Mouse (Mus musculus): ENCODE data around the gene Mier3.
"Not testable (repeated sequence)": the region's sequence is repeated elsewhere in the genome, so short reads cannot be mapped to it uniquely, and the experiment has no call there.

Gene Mier3

GRCm38 (mm10) chr13:111703396-111703795 is 22.6 kb downstream of the Mier3 start:
- no peak for DNase-seq (ENCODE audit: extremely low spot score)

- DNase-seq (ENCODE audit: extremely low spot score): not testable (repeated sequence)
These were observed 23.2 kb downstream of the Mier3 start for GRCm38 (mm10) chr13:111703952-111704351.

- no peak for DNase-seq (ENCODE audit: extremely low spot score)
These were observed 29.8 kb downstream of the Mier3 start for GRCm38 (mm10) chr13:111710531-111710930.

GRCm38 (mm10) chr13:111719726-111720125 is 38.9 kb downstream of the Mier3 start:
- no peak for DNase-seq (ENCODE audit: extremely low spot score)

- no peak for DNase-seq (ENCODE audit: extremely low spot score)
These were observed 44.0 kb downstream of the Mier3 start for GRCm38 (mm10) chr13:111724811-111725164.

- DNase-seq (ENCODE audit: extremely low spot score): peak; percentile 100
These were observed 44.6 kb downstream of the Mier3 start for GRCm38 (mm10) chr13:111725165-111726077.

GRCm38 (mm10) chr13:111726898-111727297 is 46.1 kb downstream of the Mier3 start:
- no peak for DNase-seq (ENCODE audit: extremely low spot score)

- no peak for DNase-seq (ENCODE audit: extremely low spot score)
These were observed 60.6 kb downstream of the Mier3 start for GRCm38 (mm10) chr13:111741204-111741990.

- peak; percentile 65 for DNase-seq (ENCODE audit: extremely low spot score)
These were observed 61.3 kb downstream of the Mier3 start for GRCm38 (mm10) chr13:111741991-111742615.

- DNase-seq (ENCODE audit: extremely low spot score): no peak
These were observed 63.6 kb downstream of the Mier3 start for GRCm38 (mm10) chr13:111744233-111745000.

- DNase-seq (ENCODE audit: extremely low spot score): no peak
These were observed 64.4 kb downstream of the Mier3 start for GRCm38 (mm10) chr13:111745216-111745615.

GRCm38 (mm10) chr13:111746831-111747230 is 66.1 kb downstream of the Mier3 start:
- no peak for DNase-seq (ENCODE audit: extremely low spot score)

- no peak for DNase-seq (ENCODE audit: extremely low spot score)
These were observed 67.7 kb downstream of the Mier3 start for GRCm38 (mm10) chr13:111748301-111749062.

GRCm38 (mm10) chr13:111753321-111753720 is 72.5 kb downstream of the Mier3 start:
- DNase-seq (ENCODE audit: extremely low spot score): no peak

- DNase-seq (ENCODE audit: extremely low spot score): no peak
These were observed 74.6 kb downstream of the Mier3 start for GRCm38 (mm10) chr13:111755377-111755776.

GRCm38 (mm10) chr13:111755937-111756336 is 75.2 kb downstream of the Mier3 start:
- DNase-seq (ENCODE audit: extremely low spot score): no peak

- DNase-seq (ENCODE audit: extremely low spot score): no peak
These were observed 76.2 kb downstream of the Mier3 start for GRCm38 (mm10) chr13:111756986-111757385.

GRCm38 (mm10) chr13:111762526-111762925 is 81.7 kb downstream of the Mier3 start:
- DNase-seq (ENCODE audit: extremely low spot score): no peak
